Mouse (Mus musculus) NIH3T3 (cell line): ENCODE results near the gene Slc35a5.

Source experiments
- DNase-seq: peaks from one replicate; pipeline ENCODE4 v3.0.0-alpha.2; 2012; ENCODE audit warnings: low read depth

Slc35a5 gene

DNA sequence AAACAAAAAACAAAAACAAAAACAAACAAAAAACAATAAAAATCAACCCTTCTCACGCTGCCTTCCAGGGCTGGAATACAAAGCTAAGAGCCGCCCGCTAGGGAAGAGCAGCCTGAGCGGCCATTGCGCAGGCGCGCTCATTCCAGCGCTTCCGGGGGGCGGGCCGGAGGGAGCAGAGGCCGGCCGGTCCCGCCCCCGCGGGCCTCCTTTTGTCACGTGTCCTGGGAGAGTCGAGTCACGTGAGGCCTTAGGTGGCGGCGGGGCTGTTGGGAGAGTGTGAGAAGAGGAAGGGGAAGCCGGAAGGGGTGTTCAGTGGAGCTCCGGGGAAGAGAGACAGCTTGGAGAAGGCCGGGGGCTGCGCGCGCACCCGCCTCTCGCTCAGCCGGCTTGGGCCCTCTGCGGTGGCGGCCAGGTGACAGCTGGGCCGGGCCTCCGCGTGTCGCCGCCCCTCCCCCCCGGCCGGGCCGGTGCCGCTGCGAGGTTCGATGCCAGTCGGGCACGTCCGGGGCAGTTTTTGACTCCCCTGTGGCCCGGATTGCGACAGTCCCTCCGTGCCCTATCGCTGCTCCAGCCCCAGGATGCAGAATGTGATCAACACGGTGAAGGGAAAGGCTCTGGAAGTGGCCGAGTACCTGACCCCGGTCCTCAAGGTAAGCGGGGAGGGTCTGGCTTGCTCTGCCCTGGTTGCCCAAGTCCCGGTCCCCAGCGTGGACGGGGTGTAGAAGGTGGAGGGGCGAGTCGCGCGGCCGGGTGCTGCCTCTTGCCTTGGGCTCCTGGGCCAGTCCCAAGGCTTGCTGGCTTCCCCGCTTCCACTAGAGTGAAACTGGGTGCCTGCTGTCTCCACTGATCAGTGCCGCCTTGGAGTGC is at the start of gene Slc35a5, which contains the start of gene Atg3:
Gene Slc35a5, minus strand, starts transcription at position 185 of the 867 bp plus-strand sequence.
Gene Atg3, plus strand, starts transcription at position 264 of the 867 bp plus-strand sequence.
- peak; percentile 97 for DNase-seq

DNA sequence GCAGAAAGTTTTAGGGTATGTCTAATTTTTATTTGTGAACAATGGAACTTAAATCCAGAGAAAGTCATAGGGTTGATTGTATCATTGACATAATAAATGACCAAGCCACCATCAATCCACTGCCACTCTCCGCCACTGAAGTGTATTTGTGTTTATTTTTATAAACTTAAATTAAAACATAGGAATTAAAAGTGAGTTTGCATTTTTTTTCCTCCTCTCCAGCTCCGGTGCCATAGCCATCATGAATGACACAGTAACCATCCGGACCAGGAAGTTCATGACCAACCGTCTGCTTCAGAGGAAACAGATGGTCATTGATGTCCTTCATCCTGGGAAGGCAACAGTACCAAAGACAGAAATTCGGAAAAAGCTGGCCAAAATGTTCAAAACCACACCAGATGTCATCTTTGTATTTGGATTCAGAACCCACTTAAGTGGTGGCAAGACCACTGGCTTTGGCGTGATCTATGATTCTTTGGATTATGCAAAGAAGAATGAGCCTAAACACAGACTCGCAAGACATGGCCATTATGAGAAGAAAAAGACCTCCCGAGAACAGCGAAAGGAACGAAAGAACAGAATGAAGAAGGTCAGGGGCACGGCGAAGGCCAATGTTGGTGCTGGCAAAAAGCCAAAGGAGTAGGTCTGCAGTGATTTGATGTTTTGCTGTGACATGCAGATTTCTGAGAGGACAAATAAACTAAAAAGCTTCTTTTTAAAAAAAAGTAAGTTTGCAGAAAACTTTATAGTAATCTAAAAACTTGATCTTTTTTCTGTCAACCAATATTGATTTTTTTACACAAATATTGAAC is 46.6 kb upstream of the Slc35a5 start:
- DNase-seq, result no peak

DNA sequence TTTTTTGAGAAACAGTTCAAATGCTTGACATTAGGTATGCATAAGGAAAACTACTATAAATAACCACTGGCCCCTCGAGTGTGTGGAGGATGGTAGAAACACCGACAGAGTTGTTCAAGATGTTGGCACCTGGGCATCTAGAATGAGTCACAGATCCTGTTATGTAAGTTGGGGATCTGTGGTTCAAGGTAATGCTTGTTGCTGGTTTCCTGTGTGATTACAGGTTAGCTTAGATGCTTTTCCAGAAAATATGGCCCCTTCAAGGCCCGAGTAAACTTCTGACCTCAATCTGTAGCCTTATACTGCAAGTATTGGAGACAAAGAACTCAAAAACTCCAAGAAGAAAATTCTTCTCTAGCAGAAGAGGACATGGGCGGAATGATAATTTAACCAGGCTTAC is 45.9 kb upstream of the Slc35a5 start:
- no peak for DNase-seq

GRCm38 (mm10) chr16:45201395-45201794 is 42.9 kb upstream of the Slc35a5 start:
- no peak for DNase-seq

DNA sequence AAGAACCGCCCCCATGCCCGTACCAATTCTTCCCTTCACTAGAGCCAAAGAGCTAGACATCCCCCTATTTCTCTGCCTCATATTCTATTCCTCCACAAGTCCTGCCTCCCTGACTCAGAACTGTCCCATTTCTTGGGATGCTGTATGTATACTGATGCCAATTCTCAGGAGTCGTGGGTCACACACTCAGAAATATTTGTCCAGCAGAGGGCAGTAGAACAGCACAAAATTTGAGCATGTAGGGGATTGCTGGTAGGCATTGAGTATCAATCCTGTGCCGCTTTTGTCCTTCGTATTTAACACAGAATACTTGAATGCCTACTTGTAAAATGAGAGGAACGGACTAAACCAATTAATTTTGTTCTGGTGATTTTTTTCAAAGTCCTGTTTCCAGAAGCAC is 38.3 kb upstream of the Slc35a5 start:
- DNase-seq, result peak; percentile 84

DNA sequence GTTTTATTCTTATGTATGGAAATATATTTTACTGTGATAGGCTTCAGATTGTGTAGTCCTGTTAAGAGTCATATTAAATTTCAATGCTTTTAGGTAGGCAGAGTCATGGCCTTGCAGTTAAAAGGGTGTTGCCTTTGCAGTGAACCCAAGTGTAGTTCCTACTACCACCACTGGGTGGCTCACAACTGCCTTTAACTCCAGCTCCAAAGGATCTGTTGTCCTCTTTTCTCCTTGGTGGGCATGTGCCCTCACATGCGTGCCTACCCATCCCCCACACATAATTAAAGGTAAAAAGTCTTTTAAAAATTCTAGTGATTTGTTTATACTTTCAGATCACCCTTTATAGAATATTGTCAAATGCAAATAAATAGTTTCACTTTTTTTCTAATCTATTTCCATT is 34.1 kb upstream of the Slc35a5 start:
- peak; percentile 84 for DNase-seq

DNA sequence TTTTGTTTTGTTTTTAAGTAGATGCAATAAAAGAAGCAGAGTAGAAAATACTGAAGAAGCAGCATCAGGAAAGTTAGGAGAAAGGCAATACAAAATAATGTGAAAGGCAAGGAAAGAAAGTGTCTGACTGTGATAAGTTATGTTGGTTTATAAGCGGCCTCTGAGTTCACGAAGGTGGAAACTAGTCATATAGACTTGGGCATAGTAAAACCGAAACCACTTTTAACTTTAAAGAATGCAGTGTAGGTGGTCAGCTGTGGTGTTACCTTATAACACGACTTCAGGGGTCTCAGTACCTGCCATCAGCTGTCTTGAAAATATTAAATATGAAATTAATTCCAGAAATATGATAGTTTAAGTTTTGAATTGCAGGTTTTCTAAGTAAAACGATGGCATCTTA is 23.3 kb upstream of the Slc35a5 start:
- DNase-seq, result no peak

DNA sequence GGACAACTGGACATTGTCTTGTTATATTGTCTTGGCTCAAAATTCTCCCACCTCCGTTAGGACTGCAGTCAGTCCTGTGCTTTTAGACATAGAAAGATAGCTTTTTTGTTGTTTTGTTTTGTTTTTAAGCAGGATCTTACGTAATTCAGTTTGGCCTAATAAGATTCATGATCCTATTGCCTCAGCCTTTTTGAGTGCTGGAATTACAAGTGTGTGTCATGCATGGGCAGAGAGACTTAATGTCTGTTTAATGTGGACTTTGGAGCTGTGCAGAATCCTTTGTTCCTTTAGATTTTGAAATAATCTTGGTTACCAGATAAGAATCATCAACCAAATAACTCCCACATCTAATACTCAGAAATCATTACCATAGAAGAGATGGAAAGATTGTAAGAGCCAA is 20.0 kb upstream of the Slc35a5 start:
- no peak for DNase-seq

GRCm38 (mm10) chr16:45159389-45159716 is 847 bp upstream of the Slc35a5 start:
- DNase-seq, result no peak

DNA sequence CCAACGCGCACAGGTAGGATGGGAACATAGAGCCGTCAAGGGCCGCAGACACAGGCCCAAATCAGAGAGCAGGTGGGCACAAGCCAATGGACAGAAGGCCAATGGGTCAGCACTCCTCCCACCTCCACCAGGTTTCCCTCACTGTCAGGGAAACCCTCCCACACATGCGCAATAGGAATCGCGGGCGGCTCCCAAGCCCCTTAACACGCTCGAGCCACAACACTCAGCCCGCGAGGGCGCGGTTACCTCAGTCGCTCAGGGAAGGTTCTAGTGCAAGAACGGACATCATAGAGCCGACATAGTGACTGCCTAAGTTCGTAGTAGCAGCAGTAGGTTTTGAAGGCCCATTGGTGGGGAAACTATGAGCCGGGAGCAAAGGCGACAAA is 377 bp downstream of the Slc35a5 start:
- DNase-seq, result peak; percentile 78

DNA sequence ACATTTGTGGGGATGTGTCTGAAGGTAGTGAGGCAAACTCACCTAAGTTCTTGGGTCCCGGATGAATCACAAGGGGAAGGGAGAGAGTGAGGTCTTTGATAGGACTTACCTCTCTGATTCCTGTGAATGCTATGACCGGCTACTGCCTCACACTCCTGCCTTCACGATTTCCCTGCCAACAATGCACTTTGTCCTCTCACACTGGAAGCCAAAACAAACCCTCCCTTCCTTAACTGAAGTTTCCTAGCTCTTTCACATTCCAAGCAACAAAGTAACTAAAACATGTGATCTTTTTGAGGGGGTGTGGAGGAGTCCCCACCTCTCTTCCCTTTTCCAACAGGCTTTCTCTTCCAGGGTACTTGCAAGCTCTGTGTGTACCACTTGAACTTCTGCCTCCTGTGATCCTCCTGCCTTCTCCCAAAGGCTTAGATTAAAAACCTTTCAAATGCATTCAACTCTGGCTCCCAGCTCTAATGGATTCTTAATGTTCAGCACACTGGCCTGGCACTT is 3.7 kb downstream of the Slc35a5 start:
- DNase-seq, result no peak

GRCm38 (mm10) chr16:45148488-45149082 is 9.9 kb downstream of the Slc35a5 start:
- no peak for DNase-seq

GRCm38 (mm10) chr16:45145119-45145518 is 13.4 kb downstream of the Slc35a5 start:
- DNase-seq, result no peak

DNA sequence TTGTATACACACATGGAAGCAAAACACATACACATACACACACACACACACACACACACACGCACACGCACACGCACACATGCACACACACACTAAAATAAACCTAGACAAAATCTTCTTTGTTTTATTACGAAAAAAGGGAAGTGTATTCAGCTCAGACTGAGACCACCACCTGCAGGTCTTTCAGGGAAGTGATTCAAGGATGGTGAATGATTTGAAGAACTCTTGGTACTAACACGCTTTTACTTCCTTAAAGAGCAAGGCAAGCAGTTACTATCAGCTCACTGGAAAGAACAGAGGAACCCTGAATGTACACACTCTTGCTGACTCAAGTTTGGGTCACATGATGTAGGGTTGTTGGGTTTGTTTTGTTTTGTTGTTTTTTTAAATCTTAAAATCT is 15.9 kb downstream of the Slc35a5 start:
- peak; percentile 50 for DNase-seq

GRCm38 (mm10) chr16:45141711-45142110 is 16.8 kb downstream of the Slc35a5 start:
- DNase-seq, result peak; percentile 70

GRCm38 (mm10) chr16:45127936-45128710 is 30.4 kb downstream of the Slc35a5 start:
- no peak for DNase-seq

- DNase-seq, result no peak
Observed at GRCm38 (mm10) chr16:45124230-45125203, 34.0 kb downstream of the Slc35a5 start.

GRCm38 (mm10) chr16:45122571-45122970 is 35.9 kb downstream of the Slc35a5 start:
- peak; percentile 70 for DNase-seq

DNA sequence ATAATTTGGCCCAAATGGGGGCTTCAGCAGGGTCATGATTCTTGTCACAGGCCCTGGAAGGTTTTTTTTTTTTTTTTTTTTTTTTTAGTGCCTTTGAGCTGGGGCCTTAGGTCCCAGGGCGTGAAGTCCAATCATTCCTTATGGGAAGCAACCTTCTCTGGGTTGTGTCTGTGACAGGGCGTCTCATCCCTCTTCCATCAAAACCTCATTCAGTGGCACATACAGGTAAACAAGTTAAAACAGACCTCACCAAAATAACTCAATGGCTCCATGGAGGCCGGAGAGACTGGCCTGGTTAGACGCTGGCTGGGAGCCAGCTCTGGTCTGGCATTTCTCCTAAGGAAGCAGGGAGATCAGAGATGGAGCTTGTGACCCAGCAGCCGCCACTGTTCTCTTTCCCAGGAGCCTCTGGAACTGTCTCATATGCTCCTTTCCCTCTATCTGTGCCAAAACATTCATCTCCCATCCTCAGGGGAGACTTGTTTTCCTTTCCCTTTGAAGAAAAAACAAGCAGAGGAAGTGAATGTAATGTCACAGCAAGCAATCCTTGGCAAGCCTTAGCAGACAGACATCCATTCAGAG is 37.6 kb downstream of the Slc35a5 start:
- peak; percentile 52 for DNase-seq

GRCm38 (mm10) chr16:45118760-45119159 is 39.7 kb downstream of the Slc35a5 start:
- DNase-seq, result no peak
